Mouse (Mus musculus): ENCODE results near the gene Nudt7. TPM values are rescaled to one million over a fixed set of nuclear protein-coding genes. Genes with fewer than 3 reads are reported as not detected.

Gene Nudt7
- polyA plus RNA-seq, 1 experiment from 2014 or later: 15.6 TPM

DNA sequence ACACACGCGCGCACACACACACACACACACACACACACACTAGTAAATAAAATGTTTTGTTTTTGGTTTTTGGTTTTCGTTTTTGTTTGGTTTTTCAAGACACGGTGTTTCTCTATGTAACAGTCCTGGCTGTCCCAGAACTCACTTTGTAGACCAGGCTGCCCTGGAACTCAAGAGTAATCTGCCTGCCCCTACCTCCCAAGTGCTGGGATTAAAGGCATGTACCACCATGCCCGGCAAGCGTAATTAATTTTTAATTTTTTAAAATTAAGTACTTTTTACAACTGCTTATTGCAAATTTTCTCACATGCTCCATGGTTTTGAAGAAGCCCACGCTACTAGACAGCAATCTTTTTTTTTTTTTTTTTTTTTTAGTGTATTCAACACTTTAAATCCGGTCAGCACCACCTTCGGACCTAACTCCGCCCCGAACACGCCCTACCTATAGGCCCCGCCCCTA lies 277 bp upstream of the Nudt7 start:
- Histone ChIP-seq H3K27me3 (ENCODE audit: control insufficient read depth, insufficient read depth, low read length) (no peaks in the 10 kb centered on the region), H3K9ac (ENCODE audit: low read depth, low read length) (no peak overlapping the region), H3K27ac (ENCODE audit: low read depth, low read length) (no peak overlapping the region), H3K9me3 (ENCODE audit: control insufficient read depth, low read length) (no peaks in the 10 kb centered on the region), H3K4me2 (replicated peaks; ENCODE audit: low read depth, low read length) (peak overlapping the region; percentile 87), H3K4me3 (ENCODE audit: low read length) (peak overlapping the region; percentile 61), H3K4me1 (ENCODE audit: control insufficient read depth, insufficient read depth, low read length) (no peaks in the 10 kb centered on the region), H3K36me3 (ENCODE audit: control insufficient read depth, insufficient read depth, low read length) (no peaks in the 10 kb centered on the region)
- WGBS: 27% methylated on average over 14 of the region's 14 CpGs
- peak; percentile 36; the same call in 1 of the 2 replicates for ATAC-seq (ENCODE audit: low FRiP score, low TSS enrichment)

DNA sequence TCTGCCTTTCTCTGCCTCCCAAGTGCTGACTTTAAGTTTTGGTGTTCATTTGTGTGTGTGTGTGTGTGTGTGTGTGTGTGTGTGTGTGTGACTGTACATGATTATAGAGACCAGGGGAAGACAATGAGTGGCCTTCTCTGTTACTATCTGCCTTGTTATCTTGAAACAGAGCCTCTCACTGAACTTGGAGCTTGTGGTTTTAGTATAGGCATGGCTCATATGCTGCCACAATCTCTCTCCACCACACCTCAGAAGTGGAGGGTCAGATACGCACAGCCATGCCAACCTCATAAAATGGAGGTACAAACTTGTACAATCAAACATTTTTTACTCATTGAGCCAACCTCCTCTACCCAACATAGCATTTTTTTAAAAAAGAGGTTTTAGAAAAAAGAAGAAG lies 3.4 kb downstream of the Nudt7 start:
- Histone ChIP-seq H3K4me2 (replicated peaks; ENCODE audit: low read depth, low read length) (no peak overlapping the region), H3K36me3 (ENCODE audit: control insufficient read depth, insufficient read depth, low read length) (no peaks in the 10 kb centered on the region), H3K4me3 (ENCODE audit: low read length) (no peak overlapping the region), H3K9me3 (ENCODE audit: control insufficient read depth, low read length) (no peaks in the 10 kb centered on the region), H3K27ac (ENCODE audit: low read depth, low read length) (no peak overlapping the region), H3K4me1 (ENCODE audit: control insufficient read depth, insufficient read depth, low read length) (no peaks in the 10 kb centered on the region), H3K27me3 (ENCODE audit: control insufficient read depth, insufficient read depth, low read length) (no peaks in the 10 kb centered on the region), H3K9ac (ENCODE audit: low read depth, low read length) (no peak overlapping the region)
- 88% methylated on average over 1 of the region's 1 CpGs for WGBS
- ATAC-seq (ENCODE audit: low FRiP score, low TSS enrichment): no peak

DNA sequence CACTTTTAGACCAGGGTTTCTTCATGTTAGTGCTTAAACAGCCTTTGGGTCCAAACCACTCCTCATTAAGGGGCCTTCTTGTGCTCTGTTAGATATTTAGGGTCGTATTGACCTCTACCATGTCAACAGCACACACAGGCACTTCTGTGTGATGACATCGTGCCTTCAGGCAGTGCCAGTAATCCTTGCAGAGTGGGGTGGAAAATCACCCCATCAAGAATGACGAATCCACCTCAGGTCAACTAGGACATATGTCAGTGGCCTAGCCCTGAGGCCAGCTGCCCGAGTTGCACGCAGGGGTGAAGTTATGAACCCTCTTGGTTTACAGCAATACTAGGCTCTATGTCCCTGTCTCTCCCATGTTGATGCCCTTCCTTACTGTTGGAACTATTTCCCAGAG lies 3.8 kb downstream of the Nudt7 start:
- no peaks in the 10 kb centered on the region for H3K27me3 ChIP-seq (ENCODE audit: control insufficient read depth, insufficient read depth, low read length)
- no peak overlapping the region for H3K4me3 ChIP-seq (ENCODE audit: low read length)
- H3K27ac ChIP-seq (ENCODE audit: low read depth, low read length): no peak overlapping the region
- ATAC-seq (ENCODE audit: low FRiP score, low TSS enrichment): no peak
- H3K4me1 ChIP-seq (ENCODE audit: control insufficient read depth, insufficient read depth, low read length): no peaks in the 10 kb centered on the region
- H3K4me2 ChIP-seq (replicated peaks; ENCODE audit: low read depth, low read length): no peak overlapping the region
- H3K36me3 ChIP-seq (ENCODE audit: control insufficient read depth, insufficient read depth, low read length): no peaks in the 10 kb centered on the region
- no peak overlapping the region for H3K9ac ChIP-seq (ENCODE audit: low read depth, low read length)
- WGBS: 71% methylated on average over 5 of the region's 5 CpGs
- no peaks in the 10 kb centered on the region for H3K9me3 ChIP-seq (ENCODE audit: control insufficient read depth, low read length)

DNA sequence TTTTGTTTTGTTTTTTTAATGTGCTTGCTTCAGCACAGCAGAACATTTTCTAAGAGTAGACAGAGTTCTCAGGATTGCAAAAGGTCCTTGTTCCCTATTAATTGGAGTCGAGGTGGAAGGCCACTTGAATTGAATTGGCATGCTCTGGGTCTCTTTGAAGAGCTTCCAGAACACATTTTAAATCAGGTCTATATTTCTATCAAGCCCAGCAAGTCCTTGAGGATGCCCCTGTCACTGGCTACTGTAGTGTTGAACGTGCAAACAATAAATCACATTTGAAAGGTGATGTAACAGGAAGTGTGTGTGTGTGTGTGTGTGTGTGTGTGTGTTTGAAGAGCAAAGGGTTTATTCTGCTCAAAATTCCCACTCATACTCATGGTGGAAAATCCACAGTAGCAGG lies 7.1 kb downstream of the Nudt7 start:
- no peak for ATAC-seq (ENCODE audit: low FRiP score, low TSS enrichment)
- 57% methylated on average over 2 of the region's 2 CpGs for WGBS
- no peak overlapping the region for H3K4me3 ChIP-seq (ENCODE audit: low read length)

DNA sequence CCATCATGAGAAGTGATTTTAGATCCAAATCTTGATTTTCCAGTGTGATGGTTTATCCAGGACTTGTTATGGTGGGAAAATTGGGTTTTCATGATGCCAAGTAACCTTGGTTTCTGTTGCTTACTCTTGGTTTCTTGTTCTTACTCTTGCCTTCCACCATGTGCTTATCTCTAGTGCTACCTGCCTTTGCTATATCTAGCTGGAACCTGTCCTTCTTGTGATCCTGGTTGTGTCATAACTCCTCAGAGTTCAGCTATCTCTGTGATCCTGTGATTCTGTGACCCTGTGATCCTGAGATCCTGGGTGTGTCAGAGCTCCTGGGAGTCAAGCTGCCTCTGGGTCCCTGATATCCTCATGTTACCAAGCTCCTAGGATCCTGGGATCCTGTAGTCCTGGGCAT lies 8.8 kb downstream of the Nudt7 start:
- no peak for ATAC-seq (ENCODE audit: low FRiP score, low TSS enrichment)
- Histone ChIP-seq H3K4me2 (replicated peaks; ENCODE audit: low read depth, low read length) (no peak overlapping the region), H3K27me3 (ENCODE audit: control insufficient read depth, insufficient read depth, low read length) (no peaks in the 10 kb centered on the region), H3K36me3 (ENCODE audit: control insufficient read depth, insufficient read depth, low read length) (no peaks in the 10 kb centered on the region), H3K4me1 (ENCODE audit: control insufficient read depth, insufficient read depth, low read length) (no peaks in the 10 kb centered on the region), H3K9me3 (ENCODE audit: control insufficient read depth, low read length) (no peaks in the 10 kb centered on the region), H3K27ac (ENCODE audit: low read depth, low read length) (no peak overlapping the region), H3K4me3 (ENCODE audit: low read length) (no peak overlapping the region), H3K9ac (ENCODE audit: low read depth, low read length) (no peak overlapping the region)

More for the DNA sequence above, 7.1 kb downstream of the Nudt7 start:
- H3K4me1 ChIP-seq (ENCODE audit: control insufficient read depth, insufficient read depth, low read length): no peaks in the 10 kb centered on the region
- H3K9me3 ChIP-seq (ENCODE audit: control insufficient read depth, low read length): no peaks in the 10 kb centered on the region
- no peaks in the 10 kb centered on the region for H3K27me3 ChIP-seq (ENCODE audit: control insufficient read depth, insufficient read depth, low read length)
- H3K36me3 ChIP-seq (ENCODE audit: control insufficient read depth, insufficient read depth, low read length): no peaks in the 10 kb centered on the region
- H3K9ac ChIP-seq (ENCODE audit: low read depth, low read length): no peak overlapping the region
- H3K27ac ChIP-seq (ENCODE audit: low read depth, low read length): no peak overlapping the region
- H3K4me2 ChIP-seq (replicated peaks; ENCODE audit: low read depth, low read length): no peak overlapping the region

DNA sequence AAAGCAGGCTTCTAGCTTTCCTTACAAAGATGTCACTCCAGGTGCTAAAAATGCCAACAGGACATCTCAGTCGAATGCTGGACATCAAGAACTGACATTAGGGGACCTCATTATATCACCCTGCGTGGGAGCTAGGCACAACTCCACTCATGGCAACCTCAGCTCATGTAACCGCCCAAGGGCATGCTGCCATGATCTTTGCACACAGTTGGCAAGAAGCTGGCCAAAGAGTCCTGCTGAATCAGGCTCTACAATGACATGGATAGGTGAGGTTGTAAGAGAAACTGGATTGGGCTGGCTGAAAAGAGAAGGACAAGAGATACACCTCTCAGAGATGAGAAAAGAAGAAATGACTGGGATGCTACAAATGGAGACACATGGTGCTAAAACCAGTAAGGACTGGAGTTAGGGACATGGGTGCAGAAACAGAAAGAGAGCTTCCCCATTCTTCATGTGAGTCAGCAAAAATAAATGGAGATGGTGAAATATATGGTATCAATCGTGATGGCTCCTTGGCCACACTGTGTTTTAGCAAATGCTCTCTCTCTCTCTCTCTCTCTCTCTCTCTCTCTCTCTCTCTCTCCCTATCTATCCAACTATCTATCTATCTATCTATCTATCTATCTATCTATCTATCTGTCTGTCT lies 10.4 kb downstream of the Nudt7 start:
- H3K9me3 ChIP-seq (ENCODE audit: control insufficient read depth, low read length): no peaks in the 10 kb centered on the region
- no peak overlapping the region for H3K4me2 ChIP-seq (replicated peaks; ENCODE audit: low read depth, low read length)
- no peak overlapping the region for H3K4me3 ChIP-seq (ENCODE audit: low read length)
- H3K27me3 ChIP-seq (ENCODE audit: control insufficient read depth, insufficient read depth, low read length): no peaks in the 10 kb centered on the region
- WGBS: 74% methylated on average over 4 of the region's 4 CpGs
- 0 out of 2 replicates have a peak, but pooled peaks cover 3% of the 10 kb centered on the region for H3K36me3 ChIP-seq (ENCODE audit: control insufficient read depth, insufficient read depth, low read length)
- no peak for ATAC-seq (ENCODE audit: low FRiP score, low TSS enrichment)
- no peaks in the 10 kb centered on the region for H3K4me1 ChIP-seq (ENCODE audit: control insufficient read depth, insufficient read depth, low read length)
- no peak overlapping the region for H3K27ac ChIP-seq (ENCODE audit: low read depth, low read length)
- no peak overlapping the region for H3K9ac ChIP-seq (ENCODE audit: low read depth, low read length)

DNA sequence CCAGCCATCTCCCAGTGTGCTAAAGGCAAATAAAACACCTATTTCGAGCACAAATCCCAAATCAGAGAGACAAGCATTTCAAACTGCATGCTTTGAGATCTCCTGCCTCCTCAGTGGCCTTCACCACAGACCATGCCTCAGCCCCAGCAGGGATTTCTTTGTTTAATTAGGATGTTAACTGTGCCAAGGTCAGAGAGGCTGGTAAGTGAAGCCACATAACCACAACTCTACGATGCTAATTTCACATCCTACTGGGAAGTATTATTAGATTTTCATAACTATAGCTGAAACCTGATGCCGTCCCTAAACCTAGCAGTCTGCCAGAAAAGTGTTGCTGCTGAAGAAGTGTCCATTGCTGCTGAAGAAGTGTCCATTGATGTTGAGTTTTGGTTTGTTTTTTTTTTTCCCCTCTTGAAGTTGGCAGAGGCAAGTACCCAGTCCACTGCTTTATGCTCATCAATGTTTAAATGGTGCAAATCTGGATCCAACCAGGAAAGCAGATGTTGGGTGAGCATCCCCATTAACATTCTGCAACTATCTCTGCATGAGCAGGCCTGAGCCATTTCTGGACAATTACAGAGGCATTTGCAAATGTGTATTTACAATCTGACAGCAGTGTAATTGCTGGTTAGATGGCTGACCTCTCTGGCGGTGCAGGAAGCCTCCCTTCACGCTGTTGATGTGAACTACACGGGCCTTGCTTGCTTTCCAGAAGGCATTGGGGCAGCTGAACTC lies 20.1 kb downstream of the Nudt7 start:
- Histone ChIP-seq H3K4me1 (ENCODE audit: control insufficient read depth, insufficient read depth, low read length) (no peaks in the 10 kb centered on the region), H3K27ac (ENCODE audit: low read depth, low read length) (no peak overlapping the region), H3K9ac (ENCODE audit: low read depth, low read length) (no peak overlapping the region), H3K27me3 (ENCODE audit: control insufficient read depth, insufficient read depth, low read length) (no peaks in the 10 kb centered on the region), H3K36me3 (ENCODE audit: control insufficient read depth, insufficient read depth, low read length) (0 out of 2 replicates have a peak, but pooled peaks cover 3% of the 10 kb centered on the region), H3K9me3 (ENCODE audit: control insufficient read depth, low read length) (no peaks in the 10 kb centered on the region), H3K4me2 (replicated peaks; ENCODE audit: low read depth, low read length) (no peak overlapping the region), H3K4me3 (ENCODE audit: low read length) (no peak overlapping the region)
- ATAC-seq (ENCODE audit: low FRiP score, low TSS enrichment): no peak
- 72% methylated on average over 6 of the region's 6 CpGs for WGBS

DNA sequence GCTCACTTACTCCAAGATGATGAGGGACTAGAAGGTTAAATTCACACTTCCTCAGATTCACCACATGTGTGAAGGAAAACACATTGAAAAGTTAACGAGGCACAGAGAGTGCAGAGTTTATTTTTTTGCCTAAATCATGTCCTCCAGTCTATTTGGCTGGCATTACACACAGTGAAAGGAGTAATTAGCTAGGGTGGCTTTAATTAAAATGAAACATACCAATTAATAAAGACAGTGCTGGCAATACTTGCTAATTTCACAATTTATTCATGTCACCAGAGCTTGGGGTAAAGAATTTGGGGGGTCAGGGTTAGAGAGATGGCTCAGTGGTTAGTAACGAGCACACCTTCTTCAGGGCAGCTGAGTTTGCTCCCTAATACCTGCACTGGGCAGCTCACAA lies 25.2 kb downstream of the Nudt7 start:
- H3K9me3 ChIP-seq (ENCODE audit: control insufficient read depth, low read length): no peaks in the 10 kb centered on the region
- WGBS: 60% methylated on average over 2 of the region's 2 CpGs
- no peak overlapping the region for H3K4me2 ChIP-seq (replicated peaks; ENCODE audit: low read depth, low read length)
- H3K4me1 ChIP-seq (ENCODE audit: control insufficient read depth, insufficient read depth, low read length): no peaks in the 10 kb centered on the region
- H3K36me3 ChIP-seq (ENCODE audit: control insufficient read depth, insufficient read depth, low read length): no peaks in the 10 kb centered on the region
- no peaks in the 10 kb centered on the region for H3K27me3 ChIP-seq (ENCODE audit: control insufficient read depth, insufficient read depth, low read length)
- no peak overlapping the region for H3K4me3 ChIP-seq (ENCODE audit: low read length)
- no peak overlapping the region for H3K9ac ChIP-seq (ENCODE audit: low read depth, low read length)
- no peak for ATAC-seq (ENCODE audit: low FRiP score, low TSS enrichment)
- no peak overlapping the region for H3K27ac ChIP-seq (ENCODE audit: low read depth, low read length)

DNA sequence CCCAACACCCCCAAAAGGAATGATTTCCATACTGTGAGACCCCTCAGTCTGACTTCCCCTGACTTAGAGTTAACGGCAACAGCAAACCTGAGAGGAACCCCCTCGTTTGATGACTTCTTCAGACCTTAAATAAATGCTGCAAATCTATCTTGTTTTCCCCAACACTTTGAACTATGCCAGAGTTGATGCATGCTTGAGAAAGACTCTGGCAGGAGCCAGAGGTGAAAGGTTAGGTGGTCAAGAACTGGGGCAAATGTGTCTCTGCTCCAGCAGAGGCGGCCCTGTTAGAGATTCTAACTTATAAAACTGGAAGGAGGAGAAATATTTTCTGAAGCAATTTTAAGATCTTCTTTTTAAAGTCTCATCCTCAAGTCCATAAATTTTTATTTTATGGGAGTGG lies 26.3 kb downstream of the Nudt7 start:
- 58% methylated on average over 3 of the region's 3 CpGs for WGBS
- Histone ChIP-seq H3K4me2 (replicated peaks; ENCODE audit: low read depth, low read length) (no peak overlapping the region), H3K36me3 (ENCODE audit: control insufficient read depth, insufficient read depth, low read length) (no peaks in the 10 kb centered on the region), H3K9ac (ENCODE audit: low read depth, low read length) (no peak overlapping the region), H3K4me3 (ENCODE audit: low read length) (no peak overlapping the region), H3K4me1 (ENCODE audit: control insufficient read depth, insufficient read depth, low read length) (no peaks in the 10 kb centered on the region), H3K27ac (ENCODE audit: low read depth, low read length) (no peak overlapping the region), H3K27me3 (ENCODE audit: control insufficient read depth, insufficient read depth, low read length) (no peaks in the 10 kb centered on the region), H3K9me3 (ENCODE audit: control insufficient read depth, low read length) (no peaks in the 10 kb centered on the region)
- ATAC-seq (ENCODE audit: low FRiP score, low TSS enrichment): no peak

Measured in kidney, embryonic 14.5 days (tissue).